Mouse (Mus musculus): ENCODE data around the gene Foxm1. TPM values are rescaled to one million over a fixed set of nuclear protein-coding genes. Genes with fewer than 3 reads are reported as not detected.

Foxm1 gene
- total RNA-seq (2023): 10 to 100 TPM; 57.6 to 59.5 TPM

DNA sequence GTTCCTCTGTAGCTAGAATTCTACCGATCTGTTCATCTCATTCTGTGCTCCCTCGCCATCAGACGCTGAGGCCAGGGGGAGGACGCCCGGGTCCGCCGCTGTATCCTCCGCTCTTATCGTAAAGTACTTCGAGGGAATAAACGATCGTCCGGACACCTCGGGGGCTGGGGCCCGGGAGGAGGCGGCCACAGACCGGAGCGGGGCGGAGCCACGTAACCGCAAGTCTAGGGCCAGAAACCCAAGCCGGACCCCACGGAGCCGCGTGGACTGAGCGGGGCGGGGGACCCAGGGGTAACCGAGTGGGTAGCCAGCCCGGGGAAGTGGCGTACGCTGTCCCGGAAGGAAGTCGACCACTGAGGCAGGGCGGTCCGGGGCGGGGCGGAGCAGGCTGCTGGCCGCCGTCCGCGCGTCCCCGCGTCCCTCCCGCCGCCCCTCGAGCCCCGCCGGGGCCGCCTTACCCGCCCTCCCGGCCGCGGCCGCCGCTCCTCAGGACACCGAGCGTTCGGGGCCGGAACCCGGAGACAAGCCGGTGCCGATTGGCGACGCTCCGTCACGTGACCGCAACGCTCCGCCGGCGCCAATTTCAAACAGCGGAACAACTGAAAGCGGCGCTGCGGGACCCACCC, at the start of gene Foxm1, which contains the start of gene Rhno1:
Gene Foxm1 (plus strand): TSS at position 587 of the 626 bp plus-strand sequence.
Gene Rhno1 (minus strand): TSS at position 531 of the 626 bp plus-strand sequence.

GRCm38 (mm10) chr6:128355726-128356416, 6.9 kb upstream of the Foxm1 start, which contains the start of gene Tulp3:
Gene Tulp3 (minus strand): TSS chr6:128355851.

DNA sequence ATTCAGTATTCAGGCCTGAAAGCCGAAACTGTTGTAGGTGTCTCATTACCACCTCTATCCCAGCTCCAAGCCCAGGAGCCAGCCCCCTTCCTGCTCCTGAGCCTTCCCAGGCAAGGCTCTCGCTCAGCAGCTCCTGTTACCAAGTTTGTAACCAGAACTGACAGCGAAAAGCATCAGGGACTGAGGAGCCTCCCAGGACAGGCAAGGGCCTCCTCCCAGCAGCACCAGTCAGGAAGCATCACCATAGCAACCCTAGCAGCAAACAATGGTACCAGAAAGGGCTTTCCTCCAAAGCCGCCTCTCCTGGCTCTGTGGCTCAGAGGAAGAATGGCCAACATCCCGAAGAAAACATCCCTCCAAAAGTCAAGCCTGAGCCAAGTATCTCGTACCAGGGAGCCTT, 12.4 kb downstream of the Foxm1 start, which contains the start of the genes Tex52 and Gm44596:
Gene Tex52 (plus strand): TSS at position 265 of the 400 bp plus-strand sequence.
Gene Gm44596 (plus strand): TSS at position 312 of the 400 bp plus-strand sequence.

GRCm38 (mm10) chr6:128398996-128399395, 36.2 kb downstream of the Foxm1 start, which contains the start of gene Nrip2:
Gene Nrip2 (plus strand): TSS chr6:128399296.

DNA sequence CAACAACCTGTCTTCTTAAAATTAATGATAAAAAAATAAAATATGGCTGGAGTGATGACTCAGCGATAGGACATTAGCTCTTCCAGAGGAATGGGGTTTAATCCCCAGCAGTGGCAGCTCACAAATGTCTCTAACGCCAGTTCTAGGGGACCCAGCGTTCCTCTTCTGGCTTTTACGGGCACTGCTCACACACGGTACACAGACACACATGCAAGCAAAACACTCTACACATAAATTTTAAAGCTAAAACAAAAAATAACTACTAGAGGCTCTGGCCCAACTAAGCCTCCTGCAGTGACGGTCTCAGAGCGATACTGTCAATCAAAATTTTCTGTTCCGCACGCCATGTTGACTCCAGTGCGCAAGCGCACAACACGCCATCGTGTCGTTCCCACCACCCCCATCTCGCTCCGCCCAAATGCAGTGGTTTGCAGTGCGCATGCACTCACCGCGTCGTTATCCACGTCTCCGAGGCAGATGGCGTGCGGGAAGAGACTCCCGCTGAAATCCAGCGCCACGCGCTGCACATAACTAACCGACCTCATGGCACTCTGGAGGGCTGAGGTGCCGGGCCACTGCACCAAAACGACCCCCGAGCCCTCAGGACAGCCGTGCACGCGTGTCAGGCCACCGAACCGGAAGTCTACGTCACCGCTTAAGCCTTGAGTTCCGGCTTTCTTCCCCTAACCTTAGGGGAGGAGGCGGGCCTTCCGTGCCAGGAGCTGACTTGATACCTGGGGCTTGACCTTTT, 61.7 kb downstream of the Foxm1 start, which contains the start of gene Itfg2:
Gene Itfg2 (minus strand): TSS at position 663 of the 751 bp plus-strand sequence.

Other genes starting within 250 kb of the Foxm1 start
- gene Tspan9, start 219.4 kb upstream of the Foxm1 start, total RNA-seq (2023): under 1 TPM; 0.71 to 0.90 TPM
- under 1 TPM; 0.15 to 0.18 TPM for gene Tead4, start 62.1 kb upstream of the Foxm1 start, total RNA-seq (2023)
- gene Tulp3, start 7.1 kb upstream of the Foxm1 start, total RNA-seq (2023): under 1 TPM; 0.55 TPM
- 10 to 100 TPM; 38.0 to 38.3 TPM for gene Rhno1, start 56 bp upstream of the Foxm1 start, total RNA-seq (2023)
- under 1 TPM in 1 of 2 experiments, not detected in 1; 0.29 TPM for gene Tex52, start 12.5 kb downstream of the Foxm1 start, total RNA-seq (2023)
- not detected for gene Gm44596, start 12.5 kb downstream of the Foxm1 start, total RNA-seq (2023)
- not detected for gene Nrip2, start 36.3 kb downstream of the Foxm1 start, total RNA-seq (2023)
- 10 to 100 TPM; 11.0 to 14.1 TPM for gene Itfg2, start 62.0 kb downstream of the Foxm1 start, total RNA-seq (2023)
- gene Fkbp4, start 75.7 kb downstream of the Foxm1 start, total RNA-seq (2023): 10 to 100 TPM; 44.7 to 53.1 TPM
- gene Pzp, start 163.8 kb downstream of the Foxm1 start, total RNA-seq (2023): not detected
- gene A2ml1, start 218.6 kb downstream of the Foxm1 start, total RNA-seq (2023): not detected